Mouse (Mus musculus): ENCODE measurements at regions not wholly inside any gene's neighbourhood (a gene's known extent, or its start where the extent isn't known, plus 50 kb on each side); places are given as distances from the start of the nearest gene placed in this dataset.

- no peak for DNase-seq
These were observed 99.3 kb upstream of the Ankrd55 start for GRCm38 (mm10) chr13:112188741-112189476.

- no peak for DNase-seq
These were observed 98.6 kb upstream of the Ankrd55 start for GRCm38 (mm10) chr13:112189605-112190004.

GRCm38 (mm10) chr13:112192192-112192905 is 95.9 kb upstream of the Ankrd55 start:
- no peak for DNase-seq

GRCm38 (mm10) chr13:112193676-112194075 is 94.6 kb upstream of the Ankrd55 start:
- DNase-seq = no peak

- no peak for DNase-seq
These were observed 93.3 kb upstream of the Ankrd55 start for GRCm38 (mm10) chr13:112194991-112195390.

- no peak for DNase-seq
These were observed 91.5 kb upstream of the Ankrd55 start for GRCm38 (mm10) chr13:112196789-112197188.

GRCm38 (mm10) chr13:112203721-112204120 is 84.5 kb upstream of the Ankrd55 start:
- DNase-seq = no peak

GRCm38 (mm10) chr13:112204204-112204603 is 84.0 kb upstream of the Ankrd55 start:
- no peak for DNase-seq

- no peak for DNase-seq
These were observed 83.4 kb upstream of the Ankrd55 start for GRCm38 (mm10) chr13:112204813-112205212.

GRCm38 (mm10) chr13:112207617-112208235 is 80.5 kb upstream of the Ankrd55 start:
- no peak for DNase-seq

- no peak for DNase-seq
These were observed 76.4 kb upstream of the Ankrd55 start for GRCm38 (mm10) chr13:112211841-112212240.

- DNase-seq = no peak
These were observed 75.9 kb upstream of the Ankrd55 start for GRCm38 (mm10) chr13:112212391-112212790.

- DNase-seq = no peak
These were observed 74.6 kb upstream of the Ankrd55 start for GRCm38 (mm10) chr13:112213652-112214081.

GRCm38 (mm10) chr13:112216084-112216483 is 72.2 kb upstream of the Ankrd55 start:
- DNase-seq = no peak

- no peak for DNase-seq
These were observed 69.9 kb upstream of the Ankrd55 start for GRCm38 (mm10) chr13:112218389-112218788.

- DNase-seq = no peak
These were observed 68.1 kb upstream of the Ankrd55 start for GRCm38 (mm10) chr13:112220184-112220583.

- no peak for DNase-seq
These were observed 64.6 kb upstream of the Ankrd55 start for GRCm38 (mm10) chr13:112223616-112224015.

GRCm38 (mm10) chr13:112227766-112228165 is 60.5 kb upstream of the Ankrd55 start:
- no peak for DNase-seq

GRCm38 (mm10) chr13:112228846-112229245 is 59.4 kb upstream of the Ankrd55 start:
- no peak for DNase-seq

- DNase-seq = no peak
These were observed 58.1 kb upstream of the Ankrd55 start for GRCm38 (mm10) chr13:112230176-112230575.

GRCm38 (mm10) chr13:112234695-112235094 is 53.6 kb upstream of the Ankrd55 start:
- no peak for DNase-seq

GRCm38 (mm10) chr13:112236956-112237355 is 51.3 kb upstream of the Ankrd55 start:
- DNase-seq = no peak

- no peak for DNase-seq
These were observed 50.9 kb upstream of the Ankrd55 start for GRCm38 (mm10) chr13:112237377-112237776.

GRCm38 (mm10) chr13:112237917-112238316 is 50.3 kb upstream of the Ankrd55 start:
- DNase-seq = no peak

Data from cerebellum, adult 8-10 months (tissue).